Mouse (Mus musculus): Measurements from ENCODE around the gene Rbms3.

DNA sequence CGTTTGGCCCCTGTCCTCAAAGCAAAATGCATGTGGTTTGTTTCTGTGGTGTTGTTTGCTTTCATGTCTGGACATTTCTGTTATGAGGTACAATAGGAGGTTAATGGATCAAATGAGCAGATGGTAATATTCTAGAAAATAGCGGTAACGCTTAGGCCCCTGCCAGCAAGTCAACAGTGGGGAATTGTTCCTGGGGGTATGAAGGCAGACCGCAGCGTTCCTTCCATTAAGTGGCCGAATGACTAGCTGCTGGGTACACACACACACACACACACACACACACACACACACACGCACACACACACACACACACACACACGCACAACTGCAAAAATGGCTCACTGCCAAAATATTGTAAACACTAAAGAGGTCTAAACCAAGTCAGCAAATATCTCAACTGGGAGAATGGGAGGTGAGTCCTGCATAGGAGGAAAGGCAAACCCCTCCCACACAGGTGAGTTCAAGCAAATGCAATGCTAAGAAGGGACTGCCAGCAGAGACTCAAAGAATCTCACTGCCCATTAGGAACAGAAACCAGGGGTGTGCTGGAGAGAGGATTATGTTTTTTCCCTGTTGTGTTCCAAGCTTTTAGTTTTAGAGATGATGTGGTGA lies 209.7 kb downstream of the Rbms3 start:
- TF ChIP-seq CTCF (conservative IDR thresholded peaks at IDR 0.05; ENCODE audit: insufficient read depth, insufficient read length, low read depth, low read length) (no peak), POLR2A (IDR thresholded peaks at IDR 0.05; ENCODE audit: low read depth, low read length) (no peak)
